Mouse (Mus musculus): ENCODE measurements around the gene Med19.

DNA sequence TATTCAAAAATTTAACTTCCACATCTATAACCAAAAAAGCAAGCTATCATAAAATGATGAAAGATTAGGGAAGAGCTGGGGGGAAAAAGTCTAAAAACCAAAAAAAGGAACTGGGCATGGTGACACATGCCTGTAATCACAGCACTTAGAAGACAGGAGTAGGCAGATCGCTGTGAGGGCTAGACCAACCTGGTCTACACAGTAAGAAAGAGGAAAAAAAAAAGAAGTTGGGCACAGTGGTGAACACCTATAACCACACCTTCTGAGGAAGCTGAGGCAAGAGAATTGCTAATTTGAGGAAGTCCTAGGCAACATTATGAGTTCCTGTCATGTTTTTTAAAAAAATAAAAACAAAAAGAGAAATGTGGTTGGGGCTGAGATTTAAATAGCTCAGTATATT is 22.3 kb upstream of the Med19 start:
- TF ChIP-seq CTCF (IDR thresholded peaks at IDR 0.05; ENCODE audit: low read depth, low read length) = no peak
- no peak for TF ChIP-seq POLR2A (IDR thresholded peaks at IDR 0.05; ENCODE audit: borderline replicate concordance, low read depth, low read length)
